Mouse (Mus musculus): ENCODE measurements at regions not wholly inside any gene's neighbourhood (a gene's known extent, or its start where the extent isn't known, plus 50 kb on each side); places are given as distances from the start of the nearest gene placed in this dataset.

- DNase-seq (ENCODE audit: low read depth, low spot score): no peak
These were observed 492.5 kb upstream of the Nr5a2 start for GRCm38 (mm10) chr1:137452749-137453148.

- DNase-seq (ENCODE audit: low read depth, low spot score): no peak
These were observed 486.2 kb upstream of the Nr5a2 start for GRCm38 (mm10) chr1:137446497-137446896.

- DNase-seq (ENCODE audit: low read depth, low spot score): no peak
These were observed 467.9 kb upstream of the Nr5a2 start for GRCm38 (mm10) chr1:137428110-137428509.

- peak; percentile 80 for DNase-seq (ENCODE audit: low read depth, low spot score)
These were observed 458.1 kb upstream of the Nr5a2 start for GRCm38 (mm10) chr1:137418388-137418787.

DNA sequence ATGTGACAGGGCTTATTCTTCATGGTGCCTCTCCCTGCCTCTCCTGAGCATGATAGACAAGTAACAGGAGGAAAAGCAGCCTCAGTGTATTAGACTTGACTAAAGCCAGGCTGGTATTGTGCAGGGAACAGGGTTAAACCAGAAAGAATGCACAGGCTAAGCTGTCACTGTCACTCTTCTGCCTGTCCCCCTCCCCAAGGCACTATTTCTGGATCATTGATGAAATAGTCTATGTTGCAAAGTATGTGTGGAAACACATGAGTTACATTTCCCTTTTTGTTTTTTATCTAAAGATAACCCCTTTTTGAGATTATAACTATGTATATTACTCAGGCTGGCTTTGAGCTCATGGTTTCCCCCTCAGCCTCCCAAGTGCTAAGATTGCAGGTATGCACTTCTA, 436.5 kb upstream of the Nr5a2 start:
- DNase-seq (ENCODE audit: low read depth, low spot score): no peak

DNA sequence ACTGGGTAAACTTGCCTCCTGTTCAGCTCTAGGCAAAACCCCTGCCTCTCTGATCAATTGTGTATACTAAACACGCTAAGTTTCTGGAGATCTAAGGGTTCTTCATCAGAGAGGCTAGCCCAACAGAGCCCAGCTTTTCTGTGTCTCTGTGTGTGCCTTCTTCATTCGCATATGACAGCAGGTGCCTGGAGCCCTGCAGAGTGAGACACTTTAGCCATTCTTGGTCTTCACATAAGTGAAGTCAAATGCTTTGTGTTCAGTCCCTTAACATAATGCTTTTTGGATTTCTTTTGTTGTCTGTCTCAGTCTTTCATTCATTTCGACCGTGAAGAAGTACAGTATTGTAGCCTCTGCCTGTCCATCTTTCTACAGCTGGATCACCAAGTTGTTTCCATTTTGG, 427.3 kb upstream of the Nr5a2 start:
- peak; percentile 80 for DNase-seq (ENCODE audit: low read depth, low spot score)

GRCm38 (mm10) chr1:137378072-137378985, 418.1 kb upstream of the Nr5a2 start:
- DNase-seq (ENCODE audit: low read depth, low spot score): peak; percentile 93

DNA sequence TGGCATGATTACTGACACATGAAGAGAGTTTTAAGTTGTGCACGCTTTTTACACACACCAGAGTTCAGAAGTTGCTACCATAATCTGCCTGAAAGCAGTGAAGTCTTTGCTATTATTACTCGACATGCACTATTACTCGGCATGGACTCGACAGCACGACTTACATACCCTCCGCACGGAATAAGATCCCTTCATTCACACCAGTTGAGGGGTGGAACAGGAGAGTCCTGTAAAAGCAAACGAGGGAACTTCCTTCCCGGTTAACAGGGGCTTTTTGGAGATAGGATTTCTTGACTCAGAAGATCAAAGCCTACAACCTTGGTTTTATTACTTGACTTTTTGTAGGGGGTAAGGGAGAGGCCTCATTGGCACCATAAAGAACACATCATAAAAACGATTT, 416.4 kb upstream of the Nr5a2 start:
- no peak for DNase-seq (ENCODE audit: low read depth, low spot score)

DNA sequence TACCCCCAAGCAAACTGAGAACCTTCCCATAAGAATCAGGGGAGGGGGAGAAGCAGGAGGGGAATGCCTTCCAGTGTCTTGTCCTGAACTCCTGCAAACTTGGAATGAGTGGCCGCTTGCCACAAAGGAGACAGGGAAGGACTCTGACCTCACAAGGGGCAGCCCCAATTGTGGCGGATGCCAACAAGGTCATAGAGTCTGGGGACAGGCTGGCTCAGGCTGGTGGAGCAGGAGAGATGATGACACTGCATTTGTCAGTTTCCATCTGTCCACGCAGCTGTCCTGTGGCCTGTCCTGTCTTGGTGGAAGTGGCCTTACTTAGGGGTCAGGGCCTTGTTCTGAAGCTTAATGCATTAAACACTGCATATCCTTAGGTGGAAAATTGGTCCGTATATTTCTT, 414.4 kb upstream of the Nr5a2 start:
- no peak for DNase-seq (ENCODE audit: low read depth, low spot score)

- no peak for DNase-seq (ENCODE audit: low read depth, low spot score)
These were observed 413.5 kb upstream of the Nr5a2 start for GRCm38 (mm10) chr1:137373509-137374420.

- no peak for DNase-seq (ENCODE audit: low read depth, low spot score)
These were observed 412.0 kb upstream of the Nr5a2 start for GRCm38 (mm10) chr1:137372236-137372635.

GRCm38 (mm10) chr1:137364396-137364795, 404.1 kb upstream of the Nr5a2 start:
- DNase-seq (ENCODE audit: low read depth, low spot score): no peak

- DNase-seq (ENCODE audit: low read depth, low spot score): no peak
These were observed 403.7 kb upstream of the Nr5a2 start for GRCm38 (mm10) chr1:137363969-137364368.

DNA sequence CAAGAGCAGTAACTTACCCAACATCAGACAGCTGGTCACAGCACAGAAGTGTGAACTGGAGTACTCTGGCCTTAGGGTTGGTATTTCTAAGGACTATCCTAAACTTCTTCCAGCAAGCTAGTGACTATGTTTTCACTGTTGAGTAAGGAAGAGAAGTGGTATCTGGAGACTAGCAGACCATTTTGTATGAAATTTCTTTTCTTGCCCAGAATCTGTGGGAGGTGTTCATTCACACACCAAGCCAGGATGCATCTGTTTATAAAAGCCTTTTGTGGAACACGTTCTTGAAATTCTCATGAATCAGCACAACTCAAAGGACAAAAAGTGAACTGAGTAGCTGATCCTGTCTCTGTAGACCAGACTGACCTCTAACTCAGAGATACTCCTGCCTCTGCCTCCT, 403.3 kb upstream of the Nr5a2 start:
- DNase-seq (ENCODE audit: low read depth, low spot score): no peak

GRCm38 (mm10) chr1:137360688-137361570, 400.7 kb upstream of the Nr5a2 start:
- no peak for DNase-seq (ENCODE audit: low read depth, low spot score)

DNA sequence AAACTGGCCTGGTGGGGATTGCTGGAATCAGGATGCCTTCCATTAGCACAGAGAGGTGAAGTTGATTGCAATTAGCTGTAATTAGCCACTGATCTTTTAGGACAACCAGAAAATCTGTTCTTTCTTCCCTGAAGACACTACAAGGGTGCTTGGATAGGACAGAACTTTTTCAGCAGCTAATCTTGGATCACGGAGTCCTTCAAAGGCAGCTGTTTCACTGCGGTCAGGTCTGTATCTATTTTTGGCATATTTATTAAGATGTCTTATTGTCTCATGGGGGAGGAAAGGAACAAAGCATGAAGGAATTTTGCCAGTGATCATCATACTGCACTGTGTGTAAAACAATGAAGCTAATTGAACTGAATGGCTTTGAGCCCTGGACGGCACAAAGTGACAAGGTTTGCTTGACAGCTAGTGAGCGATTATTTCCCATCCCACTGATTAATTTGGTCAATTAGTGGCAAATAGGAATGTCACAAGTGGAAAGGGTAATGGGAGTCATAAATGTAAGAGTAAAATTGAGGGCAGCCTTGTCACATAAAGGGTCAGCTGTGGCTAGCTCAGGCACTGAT, 395.8 kb upstream of the Nr5a2 start:
- DNase-seq (ENCODE audit: low read depth, low spot score): no peak

- no peak for DNase-seq (ENCODE audit: low read depth, low spot score)
These were observed 392.3 kb upstream of the Nr5a2 start for GRCm38 (mm10) chr1:137352390-137353027.

- peak; percentile 16 for DNase-seq (ENCODE audit: low read depth, low spot score)
These were observed 373.9 kb upstream of the Nr5a2 start for GRCm38 (mm10) chr1:137334137-137334536.

- DNase-seq (ENCODE audit: low read depth, low spot score): no peak
These were observed 372.0 kb upstream of the Nr5a2 start for GRCm38 (mm10) chr1:137332108-137332769.

DNA sequence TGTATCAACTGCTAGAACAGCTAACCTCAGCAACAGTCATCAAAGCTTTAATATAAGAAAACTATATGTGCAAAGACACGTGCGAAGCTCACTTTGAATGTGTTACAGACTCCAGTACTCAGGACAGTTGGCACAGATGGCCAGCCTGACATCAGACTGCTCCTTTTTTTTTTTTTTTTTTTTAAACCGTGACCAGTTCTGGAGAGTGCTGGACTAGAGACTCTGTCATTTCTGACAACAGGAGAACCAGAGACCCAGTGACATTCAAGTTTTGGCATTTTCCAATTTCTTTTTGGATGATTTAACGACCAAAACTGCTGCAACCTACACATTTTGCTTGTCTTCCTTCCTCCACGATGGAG, 371.5 kb upstream of the Nr5a2 start:
- DNase-seq (ENCODE audit: low read depth, low spot score): no peak
